Mouse (Mus musculus): ENCODE measurements around the gene Setd1b. TPM values are rescaled to one million over a fixed set of nuclear protein-coding genes. Genes with fewer than 3 reads are reported as not detected.
"Not testable (repeated sequence)": the region's sequence is repeated elsewhere in the genome, so short reads cannot be mapped to it uniquely, and the experiment has no call there.

Setd1b gene
- polyA plus RNA-seq, 1 experiment from 2014 or later: 14.2 TPM

- not testable (repeated sequence) for H3K4me3 ChIP-seq (ENCODE audit: low read depth, low read length); H3K9me3 ChIP-seq (ENCODE audit: control insufficient read depth, low read length); H3K9ac ChIP-seq (ENCODE audit: low read depth, low read length); H3K27me3 ChIP-seq (ENCODE audit: control insufficient read depth, insufficient read depth, low read length); H3K27ac ChIP-seq (ENCODE audit: low read depth, low read length); H3K36me3 ChIP-seq (ENCODE audit: control insufficient read depth, insufficient read depth, low read length); ATAC-seq (ENCODE audit: low FRiP score); H3K4me1 ChIP-seq (replicated peaks; ENCODE audit: control insufficient read depth, insufficient read depth, low read length); DNase-seq (ENCODE audit: low spot score); H3K4me2 ChIP-seq (replicated peaks; ENCODE audit: low read depth, low read length)
- WGBS: 92% methylated on average over 7 of the region's 7 CpGs
Observed at GRCm38 (mm10) chr5:123203591-123203990, 61.6 kb downstream of the Setd1b start.

Other genes starting within 250 kb of the Setd1b start
- 59.9 and 67.6 TPM in 2 replicates for gene Kdm2b, start 152.4 kb upstream of the Setd1b start, polyA plus RNA-seq (2014; fragmentation: Nextera tagmentation; extraction: Ambion mirVana)
- gene Orai1, start 127.1 kb upstream of the Setd1b start, polyA plus RNA-seq (2014; fragmentation: Nextera tagmentation; extraction: Ambion mirVana): 10.1 and 12.7 TPM in 2 replicates
- 0.77 and 1.0 TPM in 2 replicates for gene Morn3, start 95.2 kb upstream of the Setd1b start, polyA plus RNA-seq (2014; fragmentation: Nextera tagmentation; extraction: Ambion mirVana)
- gene Tmem120b, start 73.8 kb upstream of the Setd1b start, polyA plus RNA-seq (2014; fragmentation: Nextera tagmentation; extraction: Ambion mirVana): 7.8 and 9.0 TPM in 2 replicates
- 1.7 and 2.0 TPM in 2 replicates for gene Rhof, start 9.5 kb upstream of the Setd1b start, polyA plus RNA-seq (2014; fragmentation: Nextera tagmentation; extraction: Ambion mirVana)
- gene Psmd9, start 27.2 kb downstream of the Setd1b start, polyA plus RNA-seq (2014; fragmentation: Nextera tagmentation; extraction: Ambion mirVana): 73.5 and 78.7 TPM in 2 replicates
- not detected in 2 replicates for gene Hpd, start 40.5 kb downstream of the Setd1b start, polyA plus RNA-seq (2014; fragmentation: Nextera tagmentation; extraction: Ambion mirVana)
- 5.6 and 8.6 TPM in 2 replicates for gene Wdr66, start 109.9 kb downstream of the Setd1b start, polyA plus RNA-seq (2014; fragmentation: Nextera tagmentation; extraction: Ambion mirVana)
- gene Bcl7a, start 201.6 kb downstream of the Setd1b start, polyA plus RNA-seq (2014; fragmentation: Nextera tagmentation; extraction: Ambion mirVana): 56.8 and 63.7 TPM in 2 replicates